Mouse (Mus musculus): ENCODE results near the gene C9orf72.

Gene C9orf72

GRCm38 (mm10) chr4:35177926-35178645, 47.9 kb downstream of the C9orf72 start:
- no peak for DNase-seq (ENCODE audit: inconsistent age in 2 of 2, low spot score in 1 of 2)

- no peak for DNase-seq (ENCODE audit: inconsistent age in 2 of 2, low spot score in 1 of 2)
These were observed 50.4 kb downstream of the C9orf72 start for GRCm38 (mm10) chr4:35175566-35175965.

DNA sequence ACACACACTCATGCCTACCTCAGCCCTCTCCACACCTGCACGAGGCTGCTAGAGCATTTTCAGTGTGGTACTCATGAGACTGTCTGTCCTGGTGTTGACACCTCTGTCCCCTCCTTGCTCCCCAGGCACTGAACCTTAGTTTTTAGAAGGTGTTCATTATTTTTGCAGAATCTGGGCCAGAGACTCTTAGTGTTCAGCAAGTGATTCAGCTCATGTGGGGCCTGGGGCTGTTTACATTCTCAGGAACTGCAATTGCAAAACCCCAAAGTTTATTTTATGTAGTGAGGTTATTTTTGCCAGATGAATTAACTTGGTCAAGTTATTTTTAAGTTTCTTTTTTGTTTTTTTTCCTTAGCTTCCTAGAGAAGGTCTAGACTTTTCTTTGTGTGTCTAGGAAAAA, 52.4 kb downstream of the C9orf72 start:
- DNase-seq (ENCODE audit: inconsistent age in 2 of 2, low spot score in 1 of 2), result no peak

DNA sequence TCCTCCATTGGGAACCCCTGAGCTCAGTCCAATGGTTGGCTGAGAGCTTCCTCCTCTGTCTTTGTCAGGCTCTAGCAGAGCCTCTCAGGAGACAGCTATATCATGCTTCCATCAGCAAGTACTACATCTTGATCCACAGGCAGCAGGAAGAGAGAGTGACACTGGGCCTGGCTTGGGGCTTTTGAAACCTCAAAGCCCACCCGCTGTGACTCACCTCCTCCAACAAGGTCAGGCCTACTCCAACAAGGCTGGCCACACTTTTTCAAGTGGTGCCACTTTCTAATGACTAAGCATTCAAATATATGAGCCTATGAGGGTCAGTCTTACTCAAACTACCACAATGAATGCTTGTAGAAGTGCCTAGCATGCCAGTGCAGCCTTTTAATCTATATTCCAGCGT, 53.5 kb downstream of the C9orf72 start:
- no peak for DNase-seq (ENCODE audit: inconsistent age in 2 of 2, low spot score in 1 of 2)

DNA sequence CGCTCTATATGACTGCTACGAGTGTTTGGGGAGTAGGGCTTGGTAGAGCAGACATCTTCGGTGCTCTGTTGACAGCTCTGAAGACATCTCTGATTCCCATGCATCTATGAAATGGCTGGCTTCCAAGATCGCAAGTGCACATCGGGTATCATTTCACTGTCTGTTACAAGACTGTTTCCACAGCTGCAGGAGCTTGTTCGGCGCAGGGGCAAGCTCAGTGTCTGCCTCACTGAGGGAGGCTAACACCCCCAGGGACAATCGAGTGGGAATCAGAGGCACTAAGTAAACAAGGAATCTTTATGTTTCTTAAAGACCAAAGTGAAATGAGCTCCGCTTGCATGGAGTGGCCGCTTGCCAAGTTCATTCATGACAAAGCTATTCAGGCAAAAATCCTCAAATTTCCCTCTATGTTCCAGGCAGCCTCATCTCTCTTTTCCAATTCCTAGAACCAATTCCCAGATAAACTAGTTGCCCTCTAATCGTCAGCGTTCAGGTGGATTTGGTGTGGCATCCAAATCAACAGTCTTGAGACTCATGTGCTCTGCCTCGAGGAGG, 56.3 kb downstream of the C9orf72 start:
- no peak for DNase-seq (ENCODE audit: inconsistent age in 2 of 2, low spot score in 1 of 2)

- no peak for DNase-seq (ENCODE audit: inconsistent age in 2 of 2, low spot score in 1 of 2)
These were observed 58.1 kb downstream of the C9orf72 start for GRCm38 (mm10) chr4:35167855-35168254.

- DNase-seq (ENCODE audit: inconsistent age in 2 of 2, low spot score in 1 of 2), result no peak
These were observed 60.0 kb downstream of the C9orf72 start for GRCm38 (mm10) chr4:35165947-35166346.

DNA sequence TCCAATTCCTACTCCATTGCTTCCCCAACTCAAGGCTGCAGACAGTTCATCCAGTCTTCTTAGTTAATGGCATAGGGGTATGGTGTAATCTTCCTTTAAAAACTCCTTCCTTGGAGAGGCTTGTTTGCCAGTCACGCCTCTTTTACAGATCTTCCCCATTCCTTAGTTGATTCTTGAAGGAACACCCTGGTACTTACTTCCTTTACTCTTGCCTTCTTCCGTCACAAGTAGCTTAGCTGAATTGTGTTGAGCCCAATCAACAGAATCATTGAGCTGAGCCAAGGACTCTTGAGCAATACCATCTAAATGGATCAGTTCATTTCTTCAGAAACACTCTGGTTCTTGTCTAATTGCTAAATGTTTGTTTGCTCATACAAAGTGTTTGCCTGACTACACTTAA, 60.7 kb downstream of the C9orf72 start:
- DNase-seq (ENCODE audit: inconsistent age in 2 of 2, low spot score in 1 of 2), result no peak

DNA sequence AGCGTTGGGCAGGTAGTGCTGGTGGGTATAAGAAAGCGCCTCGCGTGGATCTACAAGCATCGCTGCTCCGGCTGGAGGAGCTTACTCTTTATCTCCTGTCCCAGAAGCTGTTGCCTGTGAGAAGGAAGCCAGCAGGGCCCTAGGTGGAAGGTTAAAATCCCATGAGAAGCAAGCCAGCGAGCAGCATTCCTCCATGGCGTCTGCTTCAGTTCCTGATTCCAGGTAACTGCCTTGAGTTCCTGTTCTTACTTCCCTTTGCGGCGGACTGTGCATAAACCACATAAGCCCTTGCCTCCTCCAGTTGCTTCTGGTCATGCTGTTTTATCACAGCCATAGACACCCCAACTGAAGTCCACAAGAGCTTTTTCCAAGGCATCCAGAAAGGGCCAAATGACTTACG, 68.2 kb downstream of the C9orf72 start:
- peak in 1 of 2 experiments; percentile 21 for DNase-seq (ENCODE audit: inconsistent age in 2 of 2, low spot score in 1 of 2)

DNA sequence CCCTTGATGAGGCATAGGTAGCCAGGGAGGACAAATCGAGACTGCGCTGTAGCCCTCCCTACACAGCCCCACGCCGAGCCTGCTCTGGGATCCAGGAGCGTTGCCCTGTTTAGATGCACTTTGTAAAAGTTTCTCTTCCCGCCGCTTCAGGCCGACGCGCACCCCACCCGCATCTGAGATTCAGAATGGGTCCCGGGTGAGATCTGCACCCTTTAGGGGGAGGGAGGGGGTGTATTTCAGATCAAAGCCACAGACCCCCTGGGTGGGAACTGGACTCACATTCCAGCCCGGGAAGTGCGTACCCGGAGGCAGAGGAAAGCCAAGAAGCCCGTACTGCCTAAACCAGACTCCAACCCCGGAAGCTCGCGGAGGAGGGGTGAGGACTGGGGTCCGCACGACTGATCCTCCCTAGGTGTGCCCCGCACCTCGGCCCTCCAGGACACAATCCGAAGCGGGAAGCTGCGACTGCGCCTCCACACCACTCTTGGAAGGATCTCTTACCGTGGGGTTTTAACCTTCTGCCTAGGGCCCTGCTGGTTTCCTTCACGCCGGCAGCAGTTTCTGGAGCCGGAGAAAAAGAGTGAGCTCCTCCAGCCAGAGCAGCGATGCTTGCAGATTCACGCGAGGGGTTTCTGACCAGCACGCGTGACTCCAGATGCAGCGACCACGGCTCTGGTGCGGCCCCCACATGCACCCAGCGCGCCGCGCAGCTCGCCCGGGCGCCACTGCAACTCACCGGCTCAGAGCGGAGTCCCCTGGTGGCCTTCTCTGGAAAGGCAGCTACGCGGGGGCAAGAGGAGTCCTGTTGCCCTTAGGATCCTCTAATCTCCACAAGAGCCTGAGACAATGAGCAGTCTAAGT, 69.0 kb downstream of the C9orf72 start, which contains the start of gene Mob3b:
TSS of gene Mob3b (minus strand) at position 734 of the 861 bp plus-strand sequence.
- peak; percentile 90 to 97 for DNase-seq (ENCODE audit: inconsistent age in 2 of 2, low spot score in 1 of 2)

DNA sequence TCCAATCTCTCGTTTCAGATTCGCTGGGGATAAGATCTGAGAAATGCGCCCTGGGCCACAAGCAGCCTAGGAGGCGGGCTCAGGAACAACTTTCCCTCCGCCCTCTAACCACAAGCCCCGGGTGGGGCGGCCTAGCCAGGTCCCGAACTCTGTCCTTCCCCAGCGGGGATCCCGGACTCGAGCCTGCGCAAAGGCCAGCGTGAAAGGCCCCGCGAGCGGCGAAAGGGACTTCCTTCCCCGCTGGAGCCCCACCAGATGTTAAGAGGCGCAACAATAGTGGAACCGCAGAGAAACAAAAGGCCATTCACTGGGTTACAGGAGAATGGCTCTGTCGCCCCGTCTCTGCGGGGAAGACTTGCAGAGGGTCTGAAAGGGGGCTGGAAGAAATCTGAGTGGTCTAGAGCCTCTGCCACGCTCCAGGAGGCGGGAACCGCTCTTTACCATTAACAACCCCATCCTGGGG, 69.8 kb downstream of the C9orf72 start:
- DNase-seq (ENCODE audit: inconsistent age in 2 of 2, low spot score in 1 of 2), result peak; percentile 81 to 95

- DNase-seq (ENCODE audit: inconsistent age in 2 of 2, low spot score in 1 of 2), result peak; percentile 76 to 90
These were observed 70.6 kb downstream of the C9orf72 start for GRCm38 (mm10) chr4:35155132-35155922.

DNA sequence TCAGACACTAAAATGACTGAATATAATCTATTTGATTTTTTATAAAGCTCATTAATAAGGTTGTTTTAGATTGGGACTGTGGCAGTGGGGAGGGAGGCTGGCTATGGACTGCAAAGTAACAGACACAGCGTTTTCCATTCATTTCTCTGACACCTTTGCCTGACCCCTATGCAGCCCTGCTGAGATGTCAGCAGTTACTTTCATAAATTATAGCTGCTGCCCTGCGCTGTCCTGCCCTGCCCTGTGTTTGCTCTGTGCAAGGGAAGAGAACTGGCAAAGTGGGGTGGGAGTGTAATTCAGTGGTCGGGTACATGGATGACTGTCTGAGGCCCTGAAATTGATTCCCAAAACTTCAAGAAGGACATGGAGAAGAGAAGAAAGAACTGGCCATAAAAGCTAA, 71.9 kb downstream of the C9orf72 start:
- DNase-seq (ENCODE audit: inconsistent age in 2 of 2, low spot score in 1 of 2), result no peak

DNA sequence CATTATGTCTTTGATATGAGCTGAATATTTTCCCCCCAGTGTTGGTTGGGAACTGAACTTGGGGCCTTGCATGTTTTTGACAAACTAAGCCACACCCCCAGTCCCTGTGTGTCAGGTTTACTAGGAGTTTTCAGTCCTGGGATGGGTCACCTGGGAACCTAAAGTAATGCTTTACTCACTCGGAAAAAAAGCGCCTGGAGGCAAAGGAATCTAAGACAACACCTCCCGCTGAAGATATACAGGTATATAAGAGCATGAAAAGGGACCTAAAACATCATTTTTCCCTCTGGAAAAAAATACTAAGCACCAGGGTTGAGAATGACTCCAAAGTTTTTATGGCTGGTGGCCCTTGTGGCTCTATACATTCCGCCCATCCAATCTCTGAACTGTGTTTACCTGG, 74.2 kb downstream of the C9orf72 start, which contains the start of gene Ifnk:
TSS of gene Ifnk (plus strand) at position 301 of the 400 bp plus-strand sequence.
- DNase-seq (ENCODE audit: inconsistent age in 2 of 2, low spot score in 1 of 2), result no peak

DNA sequence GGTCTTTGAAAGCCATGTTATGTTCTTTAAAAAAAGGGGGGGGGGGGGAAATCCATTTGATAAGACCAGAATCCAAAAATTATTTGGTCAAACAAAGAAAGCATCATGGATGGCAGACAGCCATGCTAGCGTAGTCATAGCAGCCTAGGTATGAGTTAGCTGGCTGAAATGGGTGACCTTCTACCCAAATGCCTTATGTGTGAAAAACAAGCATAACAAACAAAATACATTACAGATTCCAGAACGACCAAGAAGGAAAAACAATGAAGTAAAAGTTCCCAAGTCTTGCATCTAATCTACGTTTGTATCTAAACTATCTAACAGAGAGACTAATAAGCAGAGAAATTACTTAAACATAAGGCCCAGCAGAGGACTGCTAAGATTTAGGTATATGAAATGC, 75.3 kb downstream of the C9orf72 start:
- no peak for DNase-seq (ENCODE audit: inconsistent age in 2 of 2, low spot score in 1 of 2)

GRCm38 (mm10) chr4:35148326-35148725, 77.6 kb downstream of the C9orf72 start:
- peak in 1 of 2 experiments; percentile 23 for DNase-seq (ENCODE audit: inconsistent age in 2 of 2, low spot score in 1 of 2)

GRCm38 (mm10) chr4:35146597-35146996, 79.4 kb downstream of the C9orf72 start:
- peak; percentile 49 to 85 for DNase-seq (ENCODE audit: inconsistent age in 2 of 2, low spot score in 1 of 2)

- peak; percentile 25 to 61 for DNase-seq (ENCODE audit: inconsistent age in 2 of 2, low spot score in 1 of 2)
These were observed 80.2 kb downstream of the C9orf72 start for GRCm38 (mm10) chr4:35145726-35146125.

DNA sequence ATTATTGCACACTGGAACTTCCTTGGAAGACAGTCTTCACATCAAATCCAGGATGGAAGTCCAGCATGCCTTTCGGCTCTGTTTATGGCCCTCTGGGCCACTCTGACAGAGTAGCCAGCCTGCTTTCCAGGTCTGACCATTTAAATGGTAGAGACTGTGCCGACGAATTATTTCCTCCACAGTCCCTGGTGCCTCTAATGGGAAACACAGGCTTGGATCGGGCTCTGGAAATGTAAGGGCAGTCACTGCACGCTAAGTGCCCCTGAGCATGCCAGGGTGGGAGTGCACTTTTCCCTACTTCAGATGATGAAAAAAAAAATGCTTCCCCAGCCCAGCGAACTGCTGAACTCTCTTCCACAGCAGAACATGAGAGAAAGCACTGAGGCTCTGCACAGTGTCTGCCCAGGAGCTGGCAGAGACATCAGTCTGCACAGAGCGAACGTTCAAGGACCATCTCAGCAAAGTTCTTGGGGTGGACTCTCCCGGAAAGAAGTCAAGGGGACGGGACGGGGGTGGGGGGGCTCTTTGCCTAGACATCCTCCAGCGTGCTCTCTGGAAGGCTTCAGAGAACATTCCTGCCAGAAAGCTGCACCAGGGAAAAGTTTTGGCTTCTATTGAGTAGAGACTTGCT, 82.4 kb downstream of the C9orf72 start:
- DNase-seq (ENCODE audit: inconsistent age in 2 of 2, low spot score in 1 of 2), result peak; percentile 38 to 74

Data from adrenal gland, adult (tissue).